In the genomic region with DNA sequence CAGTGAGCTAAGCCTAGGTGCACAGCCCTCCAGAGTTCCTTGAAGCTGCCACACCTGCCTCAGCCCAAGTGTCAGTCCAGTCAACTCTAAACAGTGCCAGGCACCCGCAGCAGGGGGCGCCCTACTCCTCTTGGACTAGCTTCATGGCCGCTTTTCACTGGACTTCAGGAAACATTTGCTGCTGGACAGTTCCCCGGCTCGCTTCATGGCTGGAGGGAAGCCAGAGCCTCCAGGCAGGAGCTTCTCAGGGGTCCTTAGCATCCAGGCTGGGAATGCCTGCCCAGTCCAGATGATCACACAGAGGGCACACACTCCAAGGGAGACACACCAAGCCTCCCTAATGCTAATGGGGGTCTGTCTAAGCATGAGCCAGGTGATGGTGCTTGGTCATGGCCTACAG, we compare ENCODE assay signal across 8 mouse cellular contexts. TPM values are rescaled to one million over a fixed set of nuclear protein-coding genes. Genes with fewer than 3 reads are reported as not detected.
DNase-seq lines count a peak whose midpoint lies in the region; ATAC-seq and TF ChIP-seq lines count a peak whose summit lies in the region.

No protein-coding gene starts in this region.

- H3K79me3 ChIP-seq in C2C12 (ENCODE audit: low read depth) = no peaks in the 10 kb centered on the region

- TF ChIP-seq CTCF in C2C12 (IDR thresholded peaks at IDR 0.05; ENCODE audit: control insufficient read depth, insufficient read depth, insufficient read length) = peak; percentile 27
- peak; percentile 96 for TF ChIP-seq CTCF in lung, postnatal 0 days (IDR thresholded peaks at IDR 0.05)

- peaks cover 21% of the 10 kb centered on the region for H3K4me1 ChIP-seq in heart, embryonic 10.5 days
- H3K4me1 ChIP-seq in lung, postnatal 0 days (ENCODE audit: insufficient read depth, low read depth, low read length) = no peaks in the 10 kb centered on the region

- H3K79me2 ChIP-seq in C2C12 (ENCODE audit: control insufficient read depth, insufficient read depth) = no peaks in the 10 kb centered on the region

- H3K36me3 ChIP-seq in C2C12 (ENCODE audit: control insufficient read depth, insufficient read depth) = no peaks in the 10 kb centered on the region
- no peaks in the 10 kb centered on the region; the same call in 1 of the 2 replicates for H3K36me3 ChIP-seq in heart, embryonic 10.5 days
- no peaks in the 10 kb centered on the region for H3K36me3 ChIP-seq in lung, postnatal 0 days (ENCODE audit: insufficient read depth, low read length)

- TF ChIP-seq EP300 in lung, postnatal 0 days (IDR thresholded peaks at IDR 0.05) = no peak

- H3K27me3 ChIP-seq in C2C12 (ENCODE audit: control insufficient read depth, insufficient read depth, insufficient read length) = no peaks in the 10 kb centered on the region
- H3K27me3 ChIP-seq in heart, embryonic 10.5 days (ENCODE audit: insufficient read depth, poor library complexity, severe bottlenecking) = peaks cover 7% of the 10 kb centered on the region; the same call in 1 of the 2 replicates
- no peaks in the 10 kb centered on the region for H3K27me3 ChIP-seq in lung, postnatal 0 days (replicated peaks; ENCODE audit: insufficient read depth, low read length)

- H3K27ac ChIP-seq in heart, embryonic 10.5 days = no peak overlapping the region
- H3K27ac ChIP-seq in lung, postnatal 0 days (ENCODE audit: low read length) = no peak overlapping the region

- no peak overlapping the region for H3K4me3 ChIP-seq in C2C12 (ENCODE audit: insufficient read depth, poor library complexity, severe bottlenecking)
- no peak overlapping the region for H3K4me3 ChIP-seq in heart, embryonic 10.5 days
- H3K4me3 ChIP-seq in lung, postnatal 0 days (ENCODE audit: low read depth, low read length) = no peak overlapping the region

- H3K4me2 ChIP-seq in lung, postnatal 0 days (replicated peaks; ENCODE audit: low read depth, low read length) = no peak overlapping the region

- 2% methylated on average over 5 of the region's 5 CpGs for WGBS in heart, embryonic 10.5 days
- 1% methylated on average over 5 of the region's 5 CpGs for WGBS in lung, postnatal 0 days

- no peak overlapping the region for H3ac ChIP-seq in C2C12 (ENCODE audit: control insufficient read depth, insufficient read length, low read depth)

- DNase-seq in adrenal gland, adult 18-20 months (ENCODE audit: low spot score in 2 of 2) = peak; percentile 85 to 88
- DNase-seq in embryo, embryonic 11 days = peak; percentile 90
- peak; percentile 91 for DNase-seq in heart, embryonic 10.5 days (ENCODE audit: low spot score)
- DNase-seq in kidney, postnatal 36 days = peak; percentile 81 to 94
- peak; percentile 93 for DNase-seq in lung, postnatal 0 days (ENCODE audit: low spot score)
- peak; percentile 73 to 81 for DNase-seq in right cerebral cortex, postnatal 10 days (ENCODE audit: low spot score in 2 of 2)
- DNase-seq in urinary bladder, postnatal 25 days (ENCODE audit: low spot score) = peak; percentile 79

- ATAC-seq in lung, postnatal 0 days = peak; percentile 46

- H3K9me3 ChIP-seq in heart, embryonic 10.5 days = no peaks in the 10 kb centered on the region
- no peaks in the 10 kb centered on the region for H3K9me3 ChIP-seq in lung, postnatal 0 days (ENCODE audit: low read length)

- no peak overlapping the region for H3K9ac ChIP-seq in lung, postnatal 0 days (replicated peaks; ENCODE audit: low read depth)

TF ChIP-seq in C2C12, 6 proteins besides CTCF, POLR2A, EP300 and RAD21:
- no peak for TF ChIP-seq MYOD1 (IDR thresholded peaks at IDR 0.05; ENCODE audit: control insufficient read depth, insufficient read length, low read depth)

RNA-seq across cellular contexts. Expression of a gene that starts 51.1 kb away (rescaled TPM):
- polyA plus RNA-seq in C2C12 (2012; fragmentation: generic; extraction: Trizol) = 8.5 TPM
- 10 to 100 TPM; 26.6 to 32.0 TPM for total RNA-seq in adrenal gland, adult 18-20 months (2021)
- polyA plus RNA-seq in heart, embryonic 10.5 days (2016; fragmentation: Nextera tagmentation; extraction: Ambion mirVana) = 16.1 and 16.5 TPM in 2 replicates
- 16.4 and 17.6 TPM in 2 replicates for polyA plus RNA-seq in lung, postnatal 0 days (2015; fragmentation: Nextera tagmentation; extraction: Ambion mirVana)
